Mouse (Mus musculus) spleen, adult 2 months (tissue): ENCODE results near the gene Rcsd1.

Source experiments
- CTCF ChIP-seq: fragments of 200-500 bp; IDR thresholded peaks from 2 replicates; pipeline ENCODE4 v1.5.1; 2011; ENCODE audit warnings: mild to moderate bottlenecking, inconsistent platforms; ENCODE audit not compliant: insufficient read depth, insufficient read length, insufficient replicate concordance; ENCODE audit errors: extremely low read depth
- POLR2A ChIP-seq: fragments of 200-500 bp; IDR thresholded peaks from 2 replicates; pipeline ENCODE4 v1.6.1; 2011; ENCODE audit warnings: low read depth, low read length, inconsistent platforms

- TF ChIP-seq CTCF (no peak), POLR2A (no peak)
These were observed 79.6 kb downstream of the Rcsd1 start for GRCm38 (mm10) chr1:165629975-165630374.
